22 mouse cellular contexts compared by ENCODE assay signal in genomic region chr2:169685260-169685659, GRCm38 (mm10). TPM values are rescaled to one million over a fixed set of nuclear protein-coding genes. Genes with fewer than 3 reads are reported as not detected.
A peak's percentile ranks its signal among the peaks of the same experiment; 100 is the strongest.
DNase-seq lines count a peak whose midpoint lies in the region; ATAC-seq and TF ChIP-seq lines count a peak whose summit lies in the region.
"Had no signal": no experiment of that assay in that cellular context is flagged by ENCODE, and none has a peak within 500 bp of the region (broad histone marks: within the 10 kb centered on the region; RNA-seq: fewer than 3 reads in every experiment).

No protein-coding gene starts in this region.

- 44% methylated on average over 5 of the region's 5 CpGs for WGBS in heart, adult 2 months
- WGBS in heart, embryonic 10.5 days, result 53% methylated on average over 5 of the region's 5 CpGs
- WGBS in midbrain, embryonic 11.5 days, result 67% methylated on average over 5 of the region's 5 CpGs
- 53% methylated on average over 5 of the region's 5 CpGs for WGBS in midbrain, embryonic 14.5 days

- no peak overlapping the region for H3K4me2 ChIP-seq in midbrain, embryonic 11.5 days
- H3K4me2 ChIP-seq in midbrain, embryonic 14.5 days (ENCODE audit: low read length), result no peak overlapping the region
- H3K4me2 ChIP-seq: embryonic facial prominence, embryonic 12.5 days; hindbrain, embryonic 14.5 days; limb, embryonic 12.5 days; lung, embryonic 15.5 days; neural tube, embryonic 15.5 days had no signal

- DNase-seq in heart, adult 2 months, result no peak
- no peak for DNase-seq in heart, embryonic 10.5 days (ENCODE audit: low spot score)
- no peak for DNase-seq in layer of hippocampus, adult 2 months (ENCODE audit: low spot score in 2 of 2)
- no peak for DNase-seq in layer of hippocampus, postnatal 25 days (ENCODE audit: extremely low spot score in 1 of 2, low spot score in 1 of 2)
- peak; percentile 44 for DNase-seq in midbrain, embryonic 11.5 days (ENCODE audit: low spot score, missing footprints)
- DNase-seq in midbrain, embryonic 14.5 days, result no peak
- DNase-seq in right cerebral cortex, postnatal 14 days, result no peak
- DNase-seq: gastrocnemius, postnatal 10 days; heart, adult 18-20 months; heart, postnatal 10 days; kidney, adult 8-10 months; right cerebral cortex, postnatal 4 days; thymus, postnatal 4 days had no signal

- peak overlapping the region; percentile 33 for H3K27ac ChIP-seq in heart, adult 2 months
- no peak overlapping the region for H3K27ac ChIP-seq in heart, embryonic 10.5 days
- H3K27ac ChIP-seq in layer of hippocampus, adult 2 months, result no peak overlapping the region
- no peak overlapping the region for H3K27ac ChIP-seq in midbrain, embryonic 11.5 days (ENCODE audit: low read depth, low read length)
- no peak overlapping the region for H3K27ac ChIP-seq in midbrain, embryonic 14.5 days (replicated peaks; ENCODE audit: low read depth, low read length)
- no peak overlapping the region for H3K27ac ChIP-seq in embryonic fibroblast, embryonic 13.5 days (ENCODE audit: insufficient read depth, low read length)
- H3K27ac ChIP-seq: embryonic facial prominence, embryonic 12.5 days; hindbrain, embryonic 14.5 days; limb, embryonic 12.5 days; lung, embryonic 15.5 days; neural tube, embryonic 15.5 days had no signal

- no peak overlapping the region for H3K4me3 ChIP-seq in heart, adult 2 months
- no peak overlapping the region for H3K4me3 ChIP-seq in heart, embryonic 10.5 days
- H3K4me3 ChIP-seq in layer of hippocampus, adult 2 months, result no peak overlapping the region; the same call in 1 of the 2 replicates
- H3K4me3 ChIP-seq in midbrain, embryonic 11.5 days (ENCODE audit: low read depth, low read length), result no peak overlapping the region
- no peak overlapping the region for H3K4me3 ChIP-seq in midbrain, embryonic 14.5 days (replicated peaks; ENCODE audit: low read depth, low read length)
- no peak overlapping the region for H3K4me3 ChIP-seq in embryonic fibroblast, embryonic 13.5 days (ENCODE audit: insufficient read depth, low read length)
- H3K4me3 ChIP-seq: embryonic facial prominence, embryonic 12.5 days; limb, embryonic 12.5 days; lung, embryonic 15.5 days; megakaryocyte, embryonic 14.5 days; neural tube, embryonic 15.5 days had no signal

- no peaks in the 10 kb centered on the region for H3K36me3 ChIP-seq in heart, adult 2 months (ENCODE audit: control insufficient read depth, insufficient read depth, low read length)
- H3K36me3 ChIP-seq in heart, embryonic 10.5 days, result no peaks in the 10 kb centered on the region
- H3K36me3 ChIP-seq in midbrain, embryonic 11.5 days (ENCODE audit: control insufficient read depth, insufficient read depth, low read length), result no peaks in the 10 kb centered on the region
- no peaks in the 10 kb centered on the region for H3K36me3 ChIP-seq in midbrain, embryonic 14.5 days (ENCODE audit: control insufficient read depth, insufficient read depth, low read length)
- H3K36me3 ChIP-seq: embryonic facial prominence, embryonic 12.5 days; limb, embryonic 12.5 days; lung, embryonic 15.5 days; neural tube, embryonic 15.5 days had no signal

- H3K9ac ChIP-seq in heart, adult 2 months (ENCODE audit: low read depth, low read length), result no peak overlapping the region
- no peak overlapping the region for H3K9ac ChIP-seq in midbrain, embryonic 11.5 days (ENCODE audit: low read length)
- no peak overlapping the region for H3K9ac ChIP-seq in midbrain, embryonic 14.5 days (replicated peaks; ENCODE audit: low read length)
- H3K9ac ChIP-seq: embryonic facial prominence, embryonic 12.5 days; hindbrain, embryonic 14.5 days; limb, embryonic 12.5 days; lung, embryonic 15.5 days; neural tube, embryonic 15.5 days had no signal

- H3K27me3 ChIP-seq in heart, adult 2 months (ENCODE audit: control insufficient read depth, insufficient read depth, low read length), result no peaks in the 10 kb centered on the region
- no peaks in the 10 kb centered on the region for H3K27me3 ChIP-seq in heart, embryonic 10.5 days (ENCODE audit: insufficient read depth, poor library complexity, severe bottlenecking)
- no peaks in the 10 kb centered on the region for H3K27me3 ChIP-seq in midbrain, embryonic 11.5 days (ENCODE audit: control insufficient read depth, insufficient read depth, low read length)
- no peaks in the 10 kb centered on the region for H3K27me3 ChIP-seq in midbrain, embryonic 14.5 days (ENCODE audit: control insufficient read depth, insufficient read depth, low read length)
- H3K27me3 ChIP-seq: embryonic facial prominence, embryonic 12.5 days; limb, embryonic 12.5 days; lung, embryonic 15.5 days; megakaryocyte, embryonic 14.5 days; neural tube, embryonic 15.5 days had no signal

- no peak for ATAC-seq in midbrain, embryonic 11.5 days (ENCODE audit: low FRiP score)
- no peak for ATAC-seq in midbrain, embryonic 14.5 days (ENCODE audit: low FRiP score, low TSS enrichment)

- peak; percentile 62 for TF ChIP-seq CTCF in heart, adult 2 months (IDR thresholded peaks at IDR 0.05)
- TF ChIP-seq CTCF in layer of hippocampus, adult 2 months (conservative IDR thresholded peaks at IDR 0.05), result peak; percentile 64
- peak; percentile 26; the same call in 1 of the 2 replicates for TF ChIP-seq CTCF in embryonic fibroblast, embryonic 13.5 days (IDR thresholded peaks at IDR 0.05; ENCODE audit: borderline replicate concordance, insufficient read depth, low read length)

- H3K79me2 ChIP-seq in heart, adult 2 months (replicated peaks; ENCODE audit: control insufficient read depth, insufficient read depth, low read length), result no peaks in the 10 kb centered on the region

- no peaks in the 10 kb centered on the region for H3K9me3 ChIP-seq in heart, embryonic 10.5 days
- H3K9me3 ChIP-seq in midbrain, embryonic 11.5 days (ENCODE audit: control insufficient read depth, low read length), result no peaks in the 10 kb centered on the region
- H3K9me3 ChIP-seq in midbrain, embryonic 14.5 days (ENCODE audit: control insufficient read depth, low read length), result no peaks in the 10 kb centered on the region
- H3K9me3 ChIP-seq: embryonic facial prominence, embryonic 12.5 days; limb, embryonic 12.5 days; lung, embryonic 15.5 days; neural tube, embryonic 15.5 days had no signal

- intact Hi-C loops in heart, adult 2 months (cut with DNase I), result no loop called here

- TF ChIP-seq EP300 in heart, adult 2 months (IDR thresholded peaks at IDR 0.05; ENCODE audit: insufficient read depth, low read depth, low read length), result no peak

- TF ChIP-seq POLR2A in heart, adult 2 months (IDR thresholded peaks at IDR 0.05; ENCODE audit: insufficient read depth, low read depth, low read length), result no peak
- no peak for TF ChIP-seq POLR2A in embryonic fibroblast, embryonic 13.5 days (IDR thresholded peaks at IDR 0.05; ENCODE audit: low read depth, low read length)

- peaks cover 3% of the 10 kb centered on the region for H3K4me1 ChIP-seq in heart, adult 2 months (ENCODE audit: control insufficient read depth, insufficient read depth, low read length)
- H3K4me1 ChIP-seq in heart, embryonic 10.5 days, result peaks cover 26% of the 10 kb centered on the region
- 0 out of 2 replicates have a peak, but pooled peaks cover 2% of the 10 kb centered on the region for H3K4me1 ChIP-seq in midbrain, embryonic 11.5 days (ENCODE audit: control insufficient read depth, insufficient read depth, low read length)
- H3K4me1 ChIP-seq in midbrain, embryonic 14.5 days (ENCODE audit: control insufficient read depth, insufficient read depth, low read length), result peaks cover 9% of the 10 kb centered on the region; the same call in 1 of the 2 replicates
- no peaks in the 10 kb centered on the region for H3K4me1 ChIP-seq in embryonic fibroblast, embryonic 13.5 days (ENCODE audit: control insufficient read depth, insufficient read depth, low read length)
- H3K4me1 ChIP-seq: megakaryocyte, embryonic 14.5 days had no signal

RNA-seq across cellular contexts. Expression of gene Tshz2, which starts 52.4 kb away (rescaled TPM):
- 10 to 100 TPM; 12.1 to 12.9 TPM for total RNA-seq in heart, adult 2 months (2021)
- 8.2 and 8.7 TPM in 2 replicates for polyA plus RNA-seq in heart, adult 2 months (2012; rRNA removed)
- 3.9 and 5.7 TPM in 2 replicates for polyA plus RNA-seq in heart, embryonic 10.5 days (2016; fragmentation: Nextera tagmentation; extraction: Ambion mirVana)
- total RNA-seq in layer of hippocampus, adult 2 months (2021), result 10 to 100 TPM; 25.1 to 33.5 TPM
- 10 to 100 TPM; 26.7 to 41.8 TPM for total RNA-seq in layer of hippocampus, postnatal 25 days (2021)
- polyA plus RNA-seq in midbrain, embryonic 11.5 days (2014; fragmentation: Nextera tagmentation; extraction: Ambion mirVana), result 1.3 and 1.9 TPM in 2 replicates
- polyA plus RNA-seq in midbrain, embryonic 14.5 days (2014; fragmentation: Nextera tagmentation; extraction: Ambion mirVana), result 13.0 and 13.3 TPM in 2 replicates
- 8.8 and 10.7 TPM in 2 replicates for polyA plus RNA-seq in embryonic fibroblast, embryonic 13.5 days (2011; ENCODE audit: insufficient read length, low read depth, missing spikeins)
- total RNA-seq: monocyte, adult 5-6 weeks had no signal
- polyA plus RNA-seq: C2C12 had no signal
